Mouse (Mus musculus): ENCODE measurements at regions not wholly inside any gene's neighbourhood (a gene's known extent, or its start where the extent isn't known, plus 50 kb on each side); places are given as distances from the start of the nearest gene placed in this dataset.
A peak's percentile ranks its signal among the peaks of the same experiment; 100 is the strongest.

GRCm38 (mm10) chr10:6053207-6053606, 131.0 kb upstream of the Rgs17 start:
- H3K27me3 ChIP-seq (ENCODE audit: control insufficient read depth, insufficient read depth, low read length) = no peaks in the 10 kb centered on the region
- H3K4me3 ChIP-seq (ENCODE audit: low read length) = no peak overlapping the region
- 56% methylated on average over 2 of the region's 2 CpGs for WGBS
- H3K36me3 ChIP-seq (ENCODE audit: control insufficient read depth, insufficient read depth) = no peaks in the 10 kb centered on the region
- no peaks in the 10 kb centered on the region for H3K4me1 ChIP-seq (ENCODE audit: control insufficient read depth, insufficient read depth, low read length)
- no peak overlapping the region for H3K9ac ChIP-seq (ENCODE audit: low read length)
- H3K4me2 ChIP-seq (ENCODE audit: low read depth, low read length) = no peak overlapping the region
- H3K9me3 ChIP-seq (replicated peaks; ENCODE audit: control insufficient read depth, low read length) = no peaks in the 10 kb centered on the region
- no peak overlapping the region for H3K27ac ChIP-seq (ENCODE audit: low read length)
- ATAC-seq (replicated peaks; ENCODE audit: extremely low read depth, insufficient read depth, low FRiP score) = no peak

DNA sequence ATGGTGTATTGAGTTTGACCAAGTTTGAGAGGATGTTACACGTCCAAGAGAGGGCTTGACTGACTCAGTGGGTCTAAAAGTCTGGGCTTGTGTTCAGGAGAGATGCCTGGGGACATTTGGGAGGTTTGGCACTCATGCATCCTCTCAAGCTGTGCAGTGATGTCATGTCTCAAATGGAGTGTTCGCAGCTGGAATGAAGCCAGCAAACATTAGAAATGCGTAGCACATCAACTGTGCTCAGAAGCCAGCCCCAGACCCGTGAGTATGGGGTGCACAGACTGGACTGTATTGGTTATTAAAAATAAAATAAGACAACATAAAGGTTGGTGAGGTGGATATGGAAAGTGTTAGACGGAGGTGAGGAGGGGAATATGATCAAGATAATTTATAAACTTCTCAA, 121.2 kb upstream of the Rgs17 start:
- H3K27me3 ChIP-seq (ENCODE audit: control insufficient read depth, insufficient read depth, low read length) = no peaks in the 10 kb centered on the region
- no peak overlapping the region for H3K27ac ChIP-seq (ENCODE audit: low read length)
- no peak overlapping the region for H3K4me3 ChIP-seq (ENCODE audit: low read length)
- H3K9ac ChIP-seq (ENCODE audit: low read length) = no peak overlapping the region
- no peak overlapping the region for H3K4me2 ChIP-seq (ENCODE audit: low read depth, low read length)
- no peaks in the 10 kb centered on the region for H3K36me3 ChIP-seq (ENCODE audit: control insufficient read depth, insufficient read depth)
- no peaks in the 10 kb centered on the region for H3K4me1 ChIP-seq (ENCODE audit: control insufficient read depth, insufficient read depth, low read length)
- WGBS = 55% methylated on average over 5 of the region's 5 CpGs
- no peak for ATAC-seq (replicated peaks; ENCODE audit: extremely low read depth, insufficient read depth, low FRiP score)
- no peaks in the 10 kb centered on the region for H3K9me3 ChIP-seq (replicated peaks; ENCODE audit: control insufficient read depth, low read length)

DNA sequence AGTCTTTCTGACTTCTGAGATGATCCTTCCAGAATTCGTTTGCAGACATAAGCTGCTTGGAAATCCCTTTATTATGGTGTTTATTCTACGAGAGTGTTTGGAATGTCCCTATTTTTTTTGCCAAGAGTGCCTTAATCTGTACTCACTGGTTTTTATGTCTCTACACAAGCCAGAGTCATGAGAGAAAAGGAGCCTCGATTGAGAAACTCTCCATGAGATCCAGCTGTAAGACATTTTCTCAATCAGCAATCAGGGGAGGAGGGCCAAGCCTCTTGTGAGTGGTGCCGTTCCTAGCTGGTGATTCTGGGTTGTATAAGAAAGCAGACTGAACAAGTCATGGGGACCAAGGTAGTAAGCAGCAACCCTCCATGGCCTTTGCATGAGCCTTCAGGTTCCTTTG, 117.6 kb upstream of the Rgs17 start:
- WGBS = 47% methylated on average over 4 of the region's 4 CpGs
- no peaks in the 10 kb centered on the region for H3K4me1 ChIP-seq (ENCODE audit: control insufficient read depth, insufficient read depth, low read length)
- H3K4me2 ChIP-seq (ENCODE audit: low read depth, low read length) = no peak overlapping the region
- no peaks in the 10 kb centered on the region for H3K9me3 ChIP-seq (replicated peaks; ENCODE audit: control insufficient read depth, low read length)
- no peaks in the 10 kb centered on the region for H3K36me3 ChIP-seq (ENCODE audit: control insufficient read depth, insufficient read depth)
- no peak overlapping the region for H3K4me3 ChIP-seq (ENCODE audit: low read length)
- H3K27ac ChIP-seq (ENCODE audit: low read length) = no peak overlapping the region
- no peaks in the 10 kb centered on the region for H3K27me3 ChIP-seq (ENCODE audit: control insufficient read depth, insufficient read depth, low read length)
- H3K9ac ChIP-seq (ENCODE audit: low read length) = no peak overlapping the region
- no peak for ATAC-seq (replicated peaks; ENCODE audit: extremely low read depth, insufficient read depth, low FRiP score)

DNA sequence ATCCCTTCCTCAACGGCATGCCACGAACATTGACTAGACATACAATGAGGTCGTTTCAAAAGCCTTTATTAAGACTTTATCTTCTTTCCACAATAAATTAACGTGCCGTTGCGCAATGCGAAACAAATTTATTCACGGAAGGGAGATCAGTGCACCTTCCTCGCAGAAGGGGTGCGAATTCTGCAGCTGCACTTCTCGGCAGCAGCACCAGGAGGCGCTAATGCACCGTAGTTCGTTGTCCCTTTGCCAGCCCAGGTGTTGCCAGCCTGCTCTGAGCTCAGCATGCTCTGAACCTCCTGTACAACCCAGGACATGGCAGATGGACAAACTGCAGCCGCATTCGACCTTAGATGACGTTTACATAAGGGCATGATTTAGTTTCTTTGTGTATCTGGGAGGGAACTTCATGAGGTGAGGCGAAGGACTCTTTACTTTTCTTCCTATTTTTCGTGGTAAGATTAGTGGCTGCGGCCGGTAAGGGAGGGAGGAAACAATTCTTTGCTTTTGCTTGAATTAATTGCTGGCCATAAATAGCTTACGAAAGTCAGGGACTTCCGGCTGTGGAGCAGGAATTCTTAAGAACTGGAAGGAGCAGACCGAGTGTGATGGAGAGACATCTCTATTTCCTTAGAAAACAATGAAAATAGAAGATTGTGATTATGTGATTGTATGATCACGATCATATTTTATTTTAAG, 113.7 kb upstream of the Rgs17 start:
- no peaks in the 10 kb centered on the region for H3K9me3 ChIP-seq (replicated peaks; ENCODE audit: control insufficient read depth, low read length)
- no peak overlapping the region for H3K9ac ChIP-seq (ENCODE audit: low read length)
- no peak for ATAC-seq (replicated peaks; ENCODE audit: extremely low read depth, insufficient read depth, low FRiP score)
- no peak overlapping the region for H3K4me2 ChIP-seq (ENCODE audit: low read depth, low read length)
- no peak overlapping the region for H3K27ac ChIP-seq (ENCODE audit: low read length)
- H3K4me1 ChIP-seq (ENCODE audit: control insufficient read depth, insufficient read depth, low read length) = no peaks in the 10 kb centered on the region
- 23% methylated on average over 25 of the region's 25 CpGs for WGBS
- H3K36me3 ChIP-seq (ENCODE audit: control insufficient read depth, insufficient read depth) = no peaks in the 10 kb centered on the region
- no peak overlapping the region for H3K4me3 ChIP-seq (ENCODE audit: low read length)
- no peaks in the 10 kb centered on the region for H3K27me3 ChIP-seq (ENCODE audit: control insufficient read depth, insufficient read depth, low read length)

DNA sequence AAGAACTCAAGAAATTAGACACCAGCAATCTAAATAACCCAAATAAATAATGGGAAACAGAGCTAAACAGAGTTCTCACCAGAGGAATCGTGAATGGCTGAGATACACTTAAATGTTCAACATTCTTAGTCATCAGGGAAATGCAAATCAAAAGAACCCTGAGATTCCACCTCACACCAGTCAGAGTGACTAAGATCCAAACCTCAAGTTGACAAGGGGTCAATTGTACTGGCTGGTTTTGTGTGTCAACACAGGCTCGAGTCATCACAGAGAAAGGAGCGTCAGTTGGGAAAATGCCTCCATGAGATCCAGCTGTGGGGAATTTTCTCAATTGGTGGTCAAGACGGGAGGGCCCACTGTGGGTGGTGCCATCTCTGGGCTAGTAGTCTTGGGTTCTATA, 110.3 kb upstream of the Rgs17 start:
- Histone ChIP-seq H3K4me2 (ENCODE audit: low read depth, low read length) (no peak overlapping the region), H3K27ac (ENCODE audit: low read length) (no peak overlapping the region), H3K27me3 (ENCODE audit: control insufficient read depth, insufficient read depth, low read length) (no peaks in the 10 kb centered on the region), H3K4me1 (ENCODE audit: control insufficient read depth, insufficient read depth, low read length) (no peaks in the 10 kb centered on the region), H3K36me3 (ENCODE audit: control insufficient read depth, insufficient read depth) (no peaks in the 10 kb centered on the region), H3K9ac (ENCODE audit: low read length) (no peak overlapping the region), H3K9me3 (replicated peaks; ENCODE audit: control insufficient read depth, low read length) (no peaks in the 10 kb centered on the region), H3K4me3 (ENCODE audit: low read length) (no peak overlapping the region)
- no peak for ATAC-seq (replicated peaks; ENCODE audit: extremely low read depth, insufficient read depth, low FRiP score)
- WGBS = 80% methylated on average over 4 of the region's 4 CpGs

- no peaks in the 10 kb centered on the region for H3K27me3 ChIP-seq (ENCODE audit: control insufficient read depth, insufficient read depth, low read length)
- H3K4me3 ChIP-seq (ENCODE audit: low read length) = no peak overlapping the region
- no peak for ATAC-seq (replicated peaks; ENCODE audit: extremely low read depth, insufficient read depth, low FRiP score)
- no peaks in the 10 kb centered on the region for H3K36me3 ChIP-seq (ENCODE audit: control insufficient read depth, insufficient read depth)
- no peaks in the 10 kb centered on the region for H3K9me3 ChIP-seq (replicated peaks; ENCODE audit: control insufficient read depth, low read length)
- H3K4me1 ChIP-seq (ENCODE audit: control insufficient read depth, insufficient read depth, low read length) = no peaks in the 10 kb centered on the region
- no peak overlapping the region for H3K9ac ChIP-seq (ENCODE audit: low read length)
- 42% methylated on average over 1 of the region's 1 CpGs for WGBS
- H3K4me2 ChIP-seq (ENCODE audit: low read depth, low read length) = no peak overlapping the region
- H3K27ac ChIP-seq (ENCODE audit: low read length) = no peak overlapping the region
These were observed 105.4 kb upstream of the Rgs17 start for GRCm38 (mm10) chr10:6027551-6027950.

GRCm38 (mm10) chr10:6026317-6026716, 104.1 kb upstream of the Rgs17 start:
- WGBS = 73% methylated on average over 5 of the region's 5 CpGs
- Histone ChIP-seq H3K9me3 (replicated peaks; ENCODE audit: control insufficient read depth, low read length) (no peaks in the 10 kb centered on the region), H3K4me2 (ENCODE audit: low read depth, low read length) (no peak overlapping the region), H3K9ac (ENCODE audit: low read length) (no peak overlapping the region), H3K36me3 (ENCODE audit: control insufficient read depth, insufficient read depth) (no peaks in the 10 kb centered on the region), H3K4me3 (ENCODE audit: low read length) (no peak overlapping the region), H3K27me3 (ENCODE audit: control insufficient read depth, insufficient read depth, low read length) (no peaks in the 10 kb centered on the region), H3K27ac (ENCODE audit: low read length) (no peak overlapping the region), H3K4me1 (ENCODE audit: control insufficient read depth, insufficient read depth, low read length) (no peaks in the 10 kb centered on the region)
- ATAC-seq (replicated peaks; ENCODE audit: extremely low read depth, insufficient read depth, low FRiP score) = no peak

- peaks cover 6% of the 10 kb centered on the region; the same call in 1 of the 2 replicates for H3K4me1 ChIP-seq (ENCODE audit: control insufficient read depth, insufficient read depth, low read length)
- 85% methylated on average over 2 of the region's 2 CpGs for WGBS
- no peaks in the 10 kb centered on the region for H3K36me3 ChIP-seq (ENCODE audit: control insufficient read depth, insufficient read depth)
- H3K4me2 ChIP-seq (ENCODE audit: low read depth, low read length) = no peak overlapping the region
- no peak for ATAC-seq (replicated peaks; ENCODE audit: extremely low read depth, insufficient read depth, low FRiP score)
- no peak overlapping the region for H3K27ac ChIP-seq (ENCODE audit: low read length)
- H3K9ac ChIP-seq (ENCODE audit: low read length) = no peak overlapping the region
- H3K27me3 ChIP-seq (ENCODE audit: control insufficient read depth, insufficient read depth, low read length) = no peaks in the 10 kb centered on the region
- no peak overlapping the region for H3K4me3 ChIP-seq (ENCODE audit: low read length)
- no peaks in the 10 kb centered on the region for H3K9me3 ChIP-seq (replicated peaks; ENCODE audit: control insufficient read depth, low read length)
These were observed 100.5 kb upstream of the Rgs17 start for GRCm38 (mm10) chr10:6022609-6023283.

- no peaks in the 10 kb centered on the region for H3K9me3 ChIP-seq (replicated peaks; ENCODE audit: control insufficient read depth, low read length)
- ATAC-seq (replicated peaks; ENCODE audit: extremely low read depth, insufficient read depth, low FRiP score) = peak; percentile 58
- H3K4me1 ChIP-seq (ENCODE audit: control insufficient read depth, insufficient read depth, low read length) = peaks cover 6% of the 10 kb centered on the region; the same call in 1 of the 2 replicates
- no peaks in the 10 kb centered on the region for H3K36me3 ChIP-seq (ENCODE audit: control insufficient read depth, insufficient read depth)
- no peak overlapping the region for H3K4me2 ChIP-seq (ENCODE audit: low read depth, low read length)
- no peak overlapping the region for H3K4me3 ChIP-seq (ENCODE audit: low read length)
- no peak overlapping the region for H3K27ac ChIP-seq (ENCODE audit: low read length)
- no peaks in the 10 kb centered on the region for H3K27me3 ChIP-seq (ENCODE audit: control insufficient read depth, insufficient read depth, low read length)
- WGBS = 27% methylated on average over 9 of the region's 9 CpGs
- H3K9ac ChIP-seq (ENCODE audit: low read length) = no peak overlapping the region
These were observed 98.9 kb upstream of the Rgs17 start for GRCm38 (mm10) chr10:6020944-6021684.
